Mouse (Mus musculus): ENCODE measurements at regions not wholly inside any gene's neighbourhood (a gene's known extent, or its start where the extent isn't known, plus 50 kb on each side); places are given as distances from the start of the nearest gene placed in this dataset.
A peak's percentile ranks its signal among the peaks of the same experiment; 100 is the strongest.

GRCm38 (mm10) chr9:69566996-69567395, 113.6 kb downstream of the Anxa2 start:
- intact Hi-C loops (cut with DNase I): no loop called here
- peak in 1 of 2 experiments; percentile 11 for DNase-seq (ENCODE audit: low spot score in 2 of 2)

DNA sequence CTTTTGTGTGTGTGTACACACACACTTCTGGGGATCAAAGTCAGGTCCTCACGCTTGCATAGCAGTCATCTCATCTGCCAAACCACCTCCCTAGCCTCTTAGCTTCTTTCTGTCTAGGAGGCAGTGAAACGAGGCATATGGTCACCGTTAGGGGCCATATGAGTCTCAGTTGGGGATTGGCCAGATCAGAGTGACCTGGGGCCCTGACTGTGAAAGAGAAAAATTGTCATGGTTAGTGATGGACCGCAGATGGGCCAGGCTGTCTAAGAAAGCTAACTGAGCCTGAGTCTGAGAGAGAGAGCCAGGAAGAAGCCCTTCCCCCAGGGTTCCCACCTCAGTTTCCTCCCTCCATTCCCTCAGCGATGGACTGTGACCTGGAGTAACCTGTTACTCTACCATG, 89.8 kb downstream of the Anxa2 start:
- no peak for DNase-seq (ENCODE audit: low spot score in 2 of 2)
- intact Hi-C loops (cut with DNase I): no loop called here
